In the genomic region with DNA sequence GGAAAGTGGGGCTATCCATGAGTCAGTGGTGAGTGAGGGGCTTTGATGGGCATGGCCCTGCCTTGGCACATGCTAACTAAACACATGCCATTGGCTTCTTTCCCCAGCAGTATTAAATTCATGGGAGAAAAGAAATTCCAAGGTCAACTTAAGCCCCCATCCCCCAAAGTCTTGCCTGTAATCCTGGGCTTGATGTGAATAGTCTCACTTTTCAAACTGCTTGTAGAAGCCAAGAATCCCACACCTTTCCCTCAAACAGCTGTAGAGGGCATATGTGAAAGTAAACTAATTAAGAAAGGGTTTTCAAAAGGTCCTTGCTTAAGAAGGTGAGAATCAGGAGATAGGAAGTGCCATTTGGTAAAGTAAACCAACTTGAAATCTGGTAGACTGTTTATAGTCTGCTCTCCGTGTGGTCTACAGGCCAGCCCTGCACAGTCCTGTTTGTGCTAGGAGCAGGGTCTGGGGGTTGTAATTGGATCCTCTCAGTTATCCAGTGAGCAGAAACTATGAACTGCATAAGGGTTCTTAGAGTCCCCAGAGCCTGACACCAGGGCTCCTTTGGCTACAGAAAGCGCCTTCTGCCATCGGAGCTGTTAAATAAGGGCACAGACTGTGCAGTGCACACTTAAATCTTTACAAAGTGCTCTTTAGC, we compare ENCODE assay signal across 21 mouse cellular contexts.
DNase-seq lines count a peak whose midpoint lies in the region; ATAC-seq and TF ChIP-seq lines count a peak whose summit lies in the region.
"Had no signal": no experiment of that assay in that cellular context is flagged by ENCODE, and none has a peak within 500 bp of the region (broad histone marks: within the 10 kb centered on the region; RNA-seq: fewer than 3 reads in every experiment).

No protein-coding gene starts in this region.

- no peak overlapping the region for H3K4me3 ChIP-seq in forebrain, postnatal 0 days (ENCODE audit: low read depth, low read length)
- no peak overlapping the region for H3K4me3 ChIP-seq in forebrain, embryonic 10.5 days
- no peak overlapping the region for H3K4me3 ChIP-seq in lung, embryonic 15.5 days
- no peak overlapping the region for H3K4me3 ChIP-seq in embryonic facial prominence, embryonic 13.5 days
- no peak overlapping the region for H3K4me3 ChIP-seq in limb, embryonic 14.5 days (replicated peaks; ENCODE audit: low read length)
- no peak overlapping the region for H3K4me3 ChIP-seq in liver, embryonic 12.5 days
- H3K4me3 ChIP-seq: erythroblast, embryonic 14.5 days; megakaryocyte, embryonic 14.5 days; neural tube, embryonic 12.5 days had no signal

- no peaks in the 10 kb centered on the region for H3K27me3 ChIP-seq in forebrain, postnatal 0 days (ENCODE audit: insufficient read depth, low read length)
- H3K27me3 ChIP-seq in forebrain, embryonic 10.5 days (ENCODE audit: poor library complexity, severe bottlenecking) = no peaks in the 10 kb centered on the region
- H3K27me3 ChIP-seq in lung, embryonic 15.5 days = no peaks in the 10 kb centered on the region
- H3K27me3 ChIP-seq in embryonic facial prominence, embryonic 13.5 days = no peaks in the 10 kb centered on the region
- no peaks in the 10 kb centered on the region for H3K27me3 ChIP-seq in limb, embryonic 14.5 days (ENCODE audit: control insufficient read depth, insufficient read depth, low read length)
- H3K27me3 ChIP-seq in liver, embryonic 12.5 days (replicated peaks) = no peaks in the 10 kb centered on the region
- H3K27me3 ChIP-seq: megakaryocyte, embryonic 14.5 days; neural tube, embryonic 12.5 days had no signal

- WGBS in forebrain, postnatal 0 days = 57% methylated on average over 3 of the region's 3 CpGs
- 57% methylated on average over 3 of the region's 3 CpGs for WGBS in forebrain, embryonic 10.5 days
- 18% methylated on average over 3 of the region's 3 CpGs for WGBS in lung, embryonic 15.5 days
- 14% methylated on average over 3 of the region's 3 CpGs for WGBS in embryonic facial prominence, embryonic 13.5 days
- 13% methylated on average over 3 of the region's 3 CpGs for WGBS in limb, embryonic 14.5 days
- 45% methylated on average over 3 of the region's 3 CpGs for WGBS in liver, embryonic 12.5 days (ENCODE audit: insufficient replicate concordance)

- H3K4me1 ChIP-seq in forebrain, postnatal 0 days (ENCODE audit: insufficient read depth) = no peaks in the 10 kb centered on the region
- peaks cover 22% of the 10 kb centered on the region for H3K4me1 ChIP-seq in forebrain, embryonic 10.5 days
- peaks cover 7% of the 10 kb centered on the region; the same call in 1 of the 2 replicates for H3K4me1 ChIP-seq in lung, embryonic 15.5 days
- peaks cover 28% of the 10 kb centered on the region for H3K4me1 ChIP-seq in embryonic facial prominence, embryonic 13.5 days
- peaks cover 27% of the 10 kb centered on the region for H3K4me1 ChIP-seq in limb, embryonic 14.5 days (ENCODE audit: control insufficient read depth, insufficient read depth, low read length)
- no peaks in the 10 kb centered on the region for H3K4me1 ChIP-seq in liver, embryonic 12.5 days
- H3K4me1 ChIP-seq: megakaryocyte, embryonic 14.5 days; neural tube, embryonic 12.5 days had no signal

- H3K4me2 ChIP-seq in forebrain, postnatal 0 days (ENCODE audit: low read depth) = no peak overlapping the region
- H3K4me2 ChIP-seq in lung, embryonic 15.5 days = no peak overlapping the region
- H3K4me2 ChIP-seq in embryonic facial prominence, embryonic 13.5 days = peak overlapping the region; percentile 7; the same call in 1 of the 2 replicates
- no peak overlapping the region; the same call in 1 of the 2 replicates for H3K4me2 ChIP-seq in limb, embryonic 14.5 days (replicated peaks; ENCODE audit: low read depth, low read length, severe bottlenecking)
- H3K4me2 ChIP-seq in liver, embryonic 12.5 days = no peak overlapping the region
- H3K4me2 ChIP-seq: hindbrain, embryonic 14.5 days; neural tube, embryonic 12.5 days had no signal

- no peaks in the 10 kb centered on the region for H3K9me3 ChIP-seq in forebrain, postnatal 0 days (ENCODE audit: low read length)
- no peaks in the 10 kb centered on the region for H3K9me3 ChIP-seq in forebrain, embryonic 10.5 days
- no peaks in the 10 kb centered on the region for H3K9me3 ChIP-seq in lung, embryonic 15.5 days
- no peaks in the 10 kb centered on the region for H3K9me3 ChIP-seq in embryonic facial prominence, embryonic 13.5 days
- H3K9me3 ChIP-seq in limb, embryonic 14.5 days (ENCODE audit: control insufficient read depth, low read length) = no peaks in the 10 kb centered on the region
- no peaks in the 10 kb centered on the region for H3K9me3 ChIP-seq in liver, embryonic 12.5 days (replicated peaks)
- H3K9me3 ChIP-seq: megakaryocyte, embryonic 14.5 days; neural tube, embryonic 12.5 days had no signal

- no peak for DNase-seq in forebrain, postnatal 0 days
- no peak for DNase-seq in forebrain, embryonic 10.5 days (ENCODE audit: extremely low spot score, low spot score)
- DNase-seq in lung, postnatal 36 days = no peak
- peak; percentile 54 for DNase-seq in limb, embryonic 14.5 days (ENCODE audit: low spot score)
- DNase-seq: cerebellum, postnatal 14 days; gastrocnemius, postnatal 14 days; heart, postnatal 14 days; kidney, adult 8-10 months; layer of hippocampus, postnatal 36 days; liver; lung, adult 18-20 months; spleen, adult 18-20 months; thymus, adult 2 months had no signal

- TF ChIP-seq POLR2A in limb, embryonic 14.5 days (IDR thresholded peaks at IDR 0.05; ENCODE audit: borderline replicate concordance, extremely low read depth, insufficient read depth, insufficient read length) = no peak

- TF ChIP-seq CTCF in forebrain, postnatal 0 days (IDR thresholded peaks at IDR 0.05; ENCODE audit: low read depth) = no peak

- H3K9ac ChIP-seq in forebrain, postnatal 0 days = no peak overlapping the region
- H3K9ac ChIP-seq in lung, embryonic 15.5 days = no peak overlapping the region
- H3K9ac ChIP-seq in embryonic facial prominence, embryonic 13.5 days = no peak overlapping the region
- no peak overlapping the region for H3K9ac ChIP-seq in limb, embryonic 14.5 days (ENCODE audit: low read depth, low read length, severe bottlenecking)
- H3K9ac ChIP-seq in liver, embryonic 12.5 days = no peak overlapping the region
- H3K9ac ChIP-seq: hindbrain, embryonic 14.5 days; neural tube, embryonic 12.5 days had no signal

- ATAC-seq in forebrain, postnatal 0 days = peak; percentile 36; the same call in 1 of the 2 replicates
- ATAC-seq in lung, embryonic 15.5 days (ENCODE audit: borderline replicate concordance, extremely low read depth, low FRiP score, low TSS enrichment) = peak; percentile 59; the same call in 1 of the 2 replicates
- ATAC-seq in embryonic facial prominence, embryonic 13.5 days (ENCODE audit: insufficient number of reproducible peaks, insufficient read depth, low FRiP score, low TSS enrichment, low read depth) = peak; percentile 72; the same call in 1 of the 2 replicates
- peak; percentile 63 for ATAC-seq in limb, embryonic 14.5 days (ENCODE audit: low FRiP score, low read depth)
- no peak for ATAC-seq in liver, embryonic 12.5 days
- ATAC-seq in megakaryocyte, adult 5-6 weeks (ENCODE audit: poor library complexity, severe bottlenecking) = no peak

- no peak overlapping the region for H3K27ac ChIP-seq in forebrain, postnatal 0 days (ENCODE audit: low read depth, low read length)
- H3K27ac ChIP-seq in forebrain, embryonic 10.5 days = no peak overlapping the region
- H3K27ac ChIP-seq in lung, embryonic 15.5 days = peak overlapping the region; percentile 7; the same call in 1 of the 2 replicates
- peak overlapping the region; percentile 29 for H3K27ac ChIP-seq in embryonic facial prominence, embryonic 13.5 days
- no peak overlapping the region for H3K27ac ChIP-seq in limb, embryonic 14.5 days (replicated peaks; ENCODE audit: low read depth, low read length)
- no peak overlapping the region for H3K27ac ChIP-seq in liver, embryonic 12.5 days
- H3K27ac ChIP-seq: hindbrain, embryonic 14.5 days; neural tube, embryonic 12.5 days had no signal

- no peaks in the 10 kb centered on the region for H3K36me3 ChIP-seq in forebrain, postnatal 0 days (ENCODE audit: insufficient read depth)
- H3K36me3 ChIP-seq in forebrain, embryonic 10.5 days (replicated peaks) = no peaks in the 10 kb centered on the region
- no peaks in the 10 kb centered on the region for H3K36me3 ChIP-seq in lung, embryonic 15.5 days
- no peaks in the 10 kb centered on the region for H3K36me3 ChIP-seq in embryonic facial prominence, embryonic 13.5 days
- H3K36me3 ChIP-seq in limb, embryonic 14.5 days (ENCODE audit: control insufficient read depth, insufficient read depth, low read length) = no peaks in the 10 kb centered on the region
- no peaks in the 10 kb centered on the region for H3K36me3 ChIP-seq in liver, embryonic 12.5 days
- H3K36me3 ChIP-seq: neural tube, embryonic 12.5 days had no signal

Comparison
In these comparisons a context has a peak if more than half of its experiments do, and no peak if none do; other contexts are left out.
1. ATAC-seq: peak in forebrain, postnatal 0 days (single experiment), lung, embryonic 15.5 days (single experiment), embryonic facial prominence, embryonic 13.5 days (single experiment) and limb, embryonic 14.5 days (single experiment); none in liver, embryonic 12.5 days (single experiment) and megakaryocyte, adult 5-6 weeks (single experiment).
2. H3K27ac ChIP-seq: peak in lung, embryonic 15.5 days (single experiment) and embryonic facial prominence, embryonic 13.5 days (single experiment); none in forebrain, postnatal 0 days (single experiment), forebrain, embryonic 10.5 days (single experiment), limb, embryonic 14.5 days (single experiment) and liver, embryonic 12.5 days (single experiment).